Mouse (Mus musculus) heart, postnatal 0 days (tissue): ENCODE results near the gene Gm28042. TPM values are rescaled to one million over a fixed set of nuclear protein-coding genes. Genes with fewer than 3 reads are reported as not detected.
A peak's percentile ranks its signal among the peaks of the same experiment; 100 is the strongest.

Experiments used
- ATAC-seq: fragments of 200-750 bp; cut with Nextera tagmentation; 2 replicates; pipeline ENCODE4 v1.8.0; 2017; ENCODE audit warnings: low read depth, moderate number of reproducible peaks, moderate library complexity; ENCODE audit not compliant: insufficient read depth
- DNase-seq: peaks from one replicate; pipeline ENCODE4 v3.0.0-alpha.2; 2016; ENCODE audit warnings: low spot score
- H3K27ac ChIP-seq: fragments of 300-500 bp; sonication (generic); 2 replicates; pipeline ENCODE4 v1.5.1; 2014; ENCODE audit warnings: low read depth, mild to moderate bottlenecking
- H3K27me3 ChIP-seq: fragments of 300-500 bp; sonication (generic); 2 replicates; pipeline ENCODE4 v1.6.1; 2014; ENCODE audit warnings: low read length, mixed read lengths; ENCODE audit not compliant: control insufficient read depth, insufficient read depth
- H3K36me3 ChIP-seq: fragments of 300-500 bp; sonication (generic); replicated peaks from 2 replicates; pipeline ENCODE4 v1.6.1; 2014; ENCODE audit warnings: low read length, mixed read lengths; ENCODE audit not compliant: control insufficient read depth, insufficient read depth
- H3K4me1 ChIP-seq: fragments of 300-500 bp; sonication (generic); 2 replicates; pipeline ENCODE4 v1.6.1; 2014; ENCODE audit warnings: antibody characterized with exemption; ENCODE audit not compliant: control insufficient read depth, insufficient read depth
- H3K4me2 ChIP-seq: fragments of 300-500 bp; sonication (generic); 2 replicates; pipeline ENCODE4 v1.6.1; 2014; ENCODE audit warnings: low read depth, mild to moderate bottlenecking, low read length, moderate library complexity
- H3K4me3 ChIP-seq: fragments of 300-500 bp; sonication (generic); 2 replicates; pipeline ENCODE4 v1.5.1; 2014; ENCODE audit warnings: low read depth, low read length
- H3K9ac ChIP-seq: fragments of 300-500 bp; sonication (generic); replicated peaks from 2 replicates; pipeline ENCODE4 v1.6.1; 2014; ENCODE audit warnings: low read depth, low read length, mixed read lengths
- H3K9me3 ChIP-seq: fragments of 300-500 bp; sonication (generic); replicated peaks from 2 replicates; pipeline ENCODE4 v1.6.1; 2016; ENCODE audit warnings: low read length; ENCODE audit not compliant: control insufficient read depth
- CTCF ChIP-seq: IDR thresholded peaks from 2 replicates; pipeline ENCODE4 v1.5.1; 2016; ENCODE audit warnings: antibody characterized with exemption, control low read depth, low read depth
- EP300 ChIP-seq: IDR thresholded peaks from 2 replicates; pipeline ENCODE4 v1.6.1; 2016; ENCODE audit warnings: antibody characterized with exemption, low read depth
- WGBS: fragments of 180-500 bp; shearing (Covaris S2); extraction: QIAGEN DNeasy Blood & Tissue Kit; methylation state at CpG from one replicate; pipeline ENCODE4 v1.1.7; 2014; 5-methylcytosine and 5-hydroxymethylcytosine counted together
- microRNA-seq: library from miRNA; unstranded; fragments of <30 nt; microRNA quantifications from one replicate; pipeline ENCODE4, GENCODE M21; 2016
- polyA plus RNA-seq: library from polyadenylated mRNA; unstranded; fragments of >200 nt; fragmentation: Nextera tagmentation; extraction: Ambion mirVana; gene quantifications from 2 replicates; pipeline ENCODE4 v1.2.1, GENCODE M21; 2015
- total RNA-seq: library from RNA; depleted of rRNA; stranded (reverse); fragments of >200 nt; gene quantifications from 2 replicates; pipeline ENCODE4 v1.2.3, GENCODE M21; 2014; ENCODE audit warnings: low replicate concordance; rRNA removed

Gm28042 gene
- total and polyA plus RNA-seq, 2 experiments from 2014 or later = 1.4 to 18.7 TPM

DNA sequence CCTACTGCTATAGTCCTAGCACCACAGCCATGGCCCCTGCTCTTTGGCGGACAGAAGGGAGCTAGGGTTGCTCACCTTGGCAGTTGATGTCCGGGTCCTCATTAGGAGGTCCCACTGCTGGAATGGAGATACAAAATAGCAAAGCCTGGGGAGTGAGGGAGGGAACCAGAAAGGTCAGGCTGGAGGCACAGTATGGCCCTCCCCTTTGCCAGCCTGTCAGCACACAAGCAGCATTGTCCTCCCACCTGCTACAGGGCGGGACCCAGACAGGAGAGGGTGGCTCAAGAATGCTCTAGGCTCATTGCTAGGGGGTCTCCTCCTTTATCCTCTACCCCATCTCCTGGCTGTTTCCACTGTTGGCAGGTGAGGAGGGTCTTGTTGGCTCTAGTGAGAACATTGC is 58.7 kb downstream of the Gm28042 start:
- Histone ChIP-seq H3K27me3 (no peaks in the 10 kb centered on the region), H3K36me3 (peaks cover 28% of the 10 kb centered on the region), H3K9me3 (no peaks in the 10 kb centered on the region), H3K27ac (no peak overlapping the region), H3K4me2 (no peak overlapping the region), H3K4me1 (0 out of 2 replicates have a peak, but pooled peaks cover 2% of the 10 kb centered on the region), H3K9ac (no peak overlapping the region), H3K4me3 (no peak overlapping the region)
- no peak for TF ChIP-seq EP300
- no peak for TF ChIP-seq CTCF
- no peak for DNase-seq
- ATAC-seq = no peak
- WGBS = 83% methylated on average over 3 of the region's 3 CpGs

- Histone ChIP-seq H3K9me3 (no peaks in the 10 kb centered on the region), H3K4me1 (peaks cover 6% of the 10 kb centered on the region; the same call in 1 of the 2 replicates), H3K36me3 (peaks cover 40% of the 10 kb centered on the region), H3K4me3 (no peak overlapping the region), H3K27me3 (no peaks in the 10 kb centered on the region), H3K27ac (no peak overlapping the region), H3K9ac (no peak overlapping the region), H3K4me2 (no peak overlapping the region)
- DNase-seq (no peak), ATAC-seq (no peak)
- WGBS = 80% methylated on average over 3 of the region's 3 CpGs
- TF ChIP-seq EP300 (no peak), CTCF (no peak)
Measured at GRCm38 (mm10) chr2:120087391-120087790, 60.1 kb downstream of the Gm28042 start.

GRCm38 (mm10) chr2:120087897-120088296 is 60.6 kb downstream of the Gm28042 start:
- Histone ChIP-seq H3K9ac (no peak overlapping the region), H3K36me3 (peaks cover 46% of the 10 kb centered on the region), H3K4me2 (no peak overlapping the region), H3K9me3 (no peaks in the 10 kb centered on the region), H3K27ac (no peak overlapping the region), H3K4me1 (peaks cover 6% of the 10 kb centered on the region; the same call in 1 of the 2 replicates), H3K4me3 (no peak overlapping the region), H3K27me3 (no peaks in the 10 kb centered on the region)
- DNase-seq (no peak), ATAC-seq (no peak)
- no peak for TF ChIP-seq EP300
- no peak for TF ChIP-seq CTCF
- 93% methylated on average over 2 of the region's 2 CpGs for WGBS

DNA sequence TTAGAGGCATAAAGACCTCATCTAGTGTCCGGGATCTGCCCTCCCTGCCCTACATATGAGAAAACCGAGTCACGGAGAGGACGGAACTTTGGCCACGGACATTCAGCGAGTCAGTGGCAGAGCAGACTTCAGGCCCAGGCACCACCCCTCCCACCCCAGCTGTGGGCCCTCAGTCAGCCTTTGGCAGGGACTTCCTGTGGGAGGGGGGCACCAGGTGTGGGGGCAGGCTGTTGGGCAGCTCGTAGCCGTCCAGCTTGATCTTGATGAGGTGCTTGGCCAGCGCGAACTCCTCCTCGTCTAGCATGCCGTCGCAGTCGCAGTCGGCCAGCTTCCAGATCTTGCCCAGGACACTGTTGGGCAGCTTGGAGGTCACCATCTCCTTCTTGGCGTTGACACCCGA is 63.7 kb downstream of the Gm28042 start:
- Histone ChIP-seq H3K36me3 (peaks cover 62% of the 10 kb centered on the region), H3K9me3 (no peaks in the 10 kb centered on the region), H3K9ac (0 out of 2 replicates have a peak overlapping the region, but pooled peaks have one; percentile 11), H3K4me2 (no peak overlapping the region), H3K4me1 (peaks cover 13% of the 10 kb centered on the region), H3K4me3 (no peak overlapping the region), H3K27me3 (no peaks in the 10 kb centered on the region), H3K27ac (peak overlapping the region; percentile 47; the same call in 1 of the 2 replicates)
- no peak for TF ChIP-seq EP300
- no peak for TF ChIP-seq CTCF
- ATAC-seq (no peak), DNase-seq (no peak)
- WGBS = 60% methylated on average over 17 of the region's 17 CpGs

Small RNA genes within 50 kb of the gene (microRNA-seq; reads per million reads assigned to microRNA genes)
- gene Mir7665 = not detected

Other genes starting within 250 kb of the Gm28042 start
- 13.9 and 20.5 TPM in 2 replicates for gene Rpap1, start 240.0 kb upstream of the Gm28042 start, total RNA-seq
- 9.0 and 10.2 TPM in 2 replicates for gene Rpap1, start 240.0 kb upstream of the Gm28042 start, polyA plus RNA-seq
- gene Tyro3, start 229.8 kb upstream of the Gm28042 start, total RNA-seq = 8.5 and 19.0 TPM in 2 replicates
- 3.1 and 3.5 TPM in 2 replicates for gene Tyro3, start 229.8 kb upstream of the Gm28042 start, polyA plus RNA-seq
- gene Mga, start 130.3 kb upstream of the Gm28042 start, total RNA-seq = 48.5 and 68.4 TPM in 2 replicates
- gene Mga, start 130.3 kb upstream of the Gm28042 start, polyA plus RNA-seq = 10.8 and 11.6 TPM in 2 replicates
- 7.6 and 18.7 TPM in 2 replicates for gene Mapkbp1, start 54.8 kb upstream of the Gm28042 start, total RNA-seq
- gene Mapkbp1, start 54.8 kb upstream of the Gm28042 start, polyA plus RNA-seq = 1.1 TPM in 2 replicates
- gene Jmjd7, start within 50 bp of the Gm28042 start, total RNA-seq = 8.5 and 14.1 TPM in 2 replicates
- 18.0 and 20.3 TPM in 2 replicates for gene Jmjd7, start within 50 bp of the Gm28042 start, polyA plus RNA-seq
- gene Pla2g4b, start 5.9 kb downstream of the Gm28042 start, total RNA-seq = 8.0 TPM in 1 of 2 replicates, not detected in the other
- gene Pla2g4b, start 5.9 kb downstream of the Gm28042 start, polyA plus RNA-seq = 0.20 and 0.37 TPM in 2 replicates
- gene Ehd4, start 127.1 kb downstream of the Gm28042 start, total RNA-seq = 231 and 250 TPM in 2 replicates
- gene Ehd4, start 127.1 kb downstream of the Gm28042 start, polyA plus RNA-seq = 438 and 547 TPM in 2 replicates
- 1.6 and 1.7 TPM in 2 replicates for gene Pla2g4e, start 217.8 kb downstream of the Gm28042 start, total RNA-seq
- gene Pla2g4e, start 217.8 kb downstream of the Gm28042 start, polyA plus RNA-seq = 2.9 TPM in 2 replicates